Comparison of ENCODE assay signal across 9 mouse cellular contexts in the genomic region with DNA sequence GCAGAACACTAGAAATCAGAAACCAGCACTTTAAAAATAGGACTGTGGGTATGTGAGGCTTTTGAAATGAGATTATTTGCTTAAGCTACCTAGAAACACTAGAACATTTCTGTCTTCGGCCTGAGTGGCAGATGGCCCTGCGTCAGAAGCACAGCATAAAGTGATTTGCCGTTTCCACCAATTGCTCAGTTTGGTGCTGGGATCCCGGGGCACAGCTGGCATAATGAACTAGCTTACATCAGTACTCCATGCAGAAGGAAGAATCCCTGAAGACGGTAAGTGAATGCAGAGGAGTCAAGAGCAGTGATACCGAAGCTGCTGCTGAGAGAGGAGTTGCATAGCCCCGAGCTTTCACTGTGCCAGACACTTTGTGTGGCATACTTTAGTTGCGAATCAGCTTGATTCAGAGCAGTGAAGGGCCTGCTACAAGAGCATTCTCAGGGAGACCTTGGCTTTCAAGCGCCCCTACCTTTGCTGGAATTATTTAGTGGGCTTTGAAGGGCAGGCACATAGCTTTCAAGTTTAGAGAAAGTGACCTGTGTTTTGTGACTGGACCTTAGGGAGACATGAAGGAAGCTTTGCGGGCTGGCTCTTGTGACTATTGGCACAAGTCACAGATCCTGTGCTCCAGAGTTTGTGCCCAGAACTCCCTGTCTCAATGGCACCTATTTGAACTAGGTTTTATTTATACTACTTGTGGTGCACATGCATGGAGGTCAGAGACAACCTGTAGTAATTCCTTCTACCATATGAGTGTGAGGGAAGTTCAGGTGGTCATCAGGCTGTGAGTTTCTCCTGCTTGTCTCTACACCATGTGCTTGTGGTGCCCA. TPM values are rescaled to one million over a fixed set of nuclear protein-coding genes. Genes with fewer than 3 reads are reported as not detected.
DNase-seq lines count a peak whose midpoint lies in the region; ATAC-seq and TF ChIP-seq lines count a peak whose summit lies in the region.
"Had no signal": no experiment of that assay in that cellular context is flagged by ENCODE, and none has a peak within 500 bp of the region (broad histone marks: within the 10 kb centered on the region; RNA-seq: fewer than 3 reads in every experiment).

No protein-coding gene starts in this region.

- H3K27ac ChIP-seq in lung, embryonic 14.5 days (ENCODE audit: low read depth) = peak overlapping the region; percentile 26; the same call in 1 of the 2 replicates
- H3K27ac ChIP-seq: kidney, postnatal 0 days had no signal

- peak; percentile 34 to 73 for DNase-seq in adrenal gland, adult (ENCODE audit: inconsistent age in 2 of 2, low spot score in 1 of 2)
- DNase-seq in adrenal gland, adult 18-20 months (ENCODE audit: low spot score in 2 of 2) = no peak
- DNase-seq in lung, embryonic 14.5 days = no peak
- DNase-seq in lung, postnatal 10 days = no peak
- DNase-seq in layer of hippocampus, postnatal 25 days (ENCODE audit: extremely low spot score in 1 of 2, low spot score in 1 of 2) = peak; percentile 30 to 31
- peak; percentile 55 for DNase-seq in right cerebral cortex, postnatal 14 days
- DNase-seq in embryo, embryonic 11 days = no peak
- no peak for DNase-seq in cerebellum, adult 9-11 months

- H3K27me3 ChIP-seq in lung, embryonic 14.5 days (ENCODE audit: insufficient read depth, low read length) = no peaks in the 10 kb centered on the region

- ATAC-seq in lung, embryonic 14.5 days (ENCODE audit: insufficient read depth) = no peak

- H3K36me3 ChIP-seq in lung, embryonic 14.5 days (ENCODE audit: insufficient read depth) = peaks cover 16% of the 10 kb centered on the region

- 0 out of 2 replicates have a peak, but pooled peaks cover 2% of the 10 kb centered on the region for H3K4me1 ChIP-seq in lung, embryonic 14.5 days (ENCODE audit: insufficient read depth)

- no peak overlapping the region for H3K4me3 ChIP-seq in lung, embryonic 14.5 days (ENCODE audit: low read depth, low read length)

- no peak for TF ChIP-seq CTCF in lung, embryonic 14.5 days (IDR thresholded peaks at IDR 0.05; ENCODE audit: low read depth)

- no peak overlapping the region for H3K4me2 ChIP-seq in lung, embryonic 14.5 days

- no peak overlapping the region for H3K9ac ChIP-seq in lung, embryonic 14.5 days

- H3K9me3 ChIP-seq in lung, embryonic 14.5 days (ENCODE audit: low read depth, low read length) = no peaks in the 10 kb centered on the region

- WGBS in lung, embryonic 14.5 days = 58% methylated on average over 10 of the region's 10 CpGs

RNA-seq across cellular contexts. Expression of a gene that starts 15.5 kb away (rescaled TPM):
- total RNA-seq in adrenal gland, adult 18-20 months (2021) = not detected
- not detected in 2 replicates for polyA plus RNA-seq in lung, embryonic 14.5 days (2014; fragmentation: Nextera tagmentation; extraction: Ambion mirVana)
- total RNA-seq in layer of hippocampus, postnatal 25 days (2021) = not detected
- polyA plus RNA-seq: kidney, postnatal 0 days had no signal

RNA-seq across cellular contexts. Expression of a gene that starts 31.4 kb away (rescaled TPM):
- 10 to 100 TPM; 79.8 to 87.8 TPM for total RNA-seq in adrenal gland, adult 18-20 months (2021)
- polyA plus RNA-seq in lung, embryonic 14.5 days (2014; fragmentation: Nextera tagmentation; extraction: Ambion mirVana) = 94.0 and 95.3 TPM in 2 replicates
- total RNA-seq in layer of hippocampus, postnatal 25 days (2021) = 100 to 1,000 TPM; 115 to 119 TPM

Comparison
In these comparisons a context has a peak if more than half of its experiments do, and no peak if none do; other contexts are left out.
1. DNase-seq: peak in adrenal gland, adult (2 of 2), layer of hippocampus, postnatal 25 days (2 of 2) and right cerebral cortex, postnatal 14 days (single experiment); none in adrenal gland, adult 18-20 months (0 of 2), lung, embryonic 14.5 days (single experiment), lung, postnatal 10 days (single experiment), embryo, embryonic 11 days (single experiment) and cerebellum, adult 9-11 months (single experiment).